Mouse (Mus musculus): ENCODE measurements at regions not wholly inside any gene's neighbourhood (a gene's known extent, or its start where the extent isn't known, plus 50 kb on each side); places are given as distances from the start of the nearest gene placed in this dataset.

GRCm38 (mm10) chr15:51105359-51106008 is 2779.2 kb upstream of the Gm7489 start:
- H3K36me3 ChIP-seq (ENCODE audit: control insufficient read depth, insufficient read depth, low read length), result no peaks in the 10 kb centered on the region
- H3K4me3 ChIP-seq (ENCODE audit: control insufficient read depth, insufficient read depth, low read length), result no peak overlapping the region
- no peaks in the 10 kb centered on the region for H3K4me1 ChIP-seq (replicated peaks; ENCODE audit: control insufficient read depth, insufficient read depth, low read length)
- H3K27me3 ChIP-seq (ENCODE audit: control insufficient read depth, insufficient read depth, low read length), result no peaks in the 10 kb centered on the region
- no peak for DNase-seq
- TF ChIP-seq CTCF (IDR thresholded peaks at IDR 0.05; ENCODE audit: borderline replicate concordance, control insufficient read depth, extremely low read depth, insufficient read depth, low read length, poor library complexity) (no peak), POLR2A (IDR thresholded peaks at IDR 0.05; ENCODE audit: control insufficient read depth, extremely low read depth, insufficient read depth, low read length, poor library complexity) (no peak)
- no peak overlapping the region for H3K27ac ChIP-seq (ENCODE audit: control insufficient read depth, insufficient read depth, low read length)
- WGBS, result 95% methylated on average over 17 of the region's 17 CpGs

GRCm38 (mm10) chr15:51110186-51110585 is 2774.5 kb upstream of the Gm7489 start:
- Histone ChIP-seq H3K27me3 (ENCODE audit: control insufficient read depth, insufficient read depth, low read length) (no peaks in the 10 kb centered on the region), H3K4me1 (replicated peaks; ENCODE audit: control insufficient read depth, insufficient read depth, low read length) (no peaks in the 10 kb centered on the region), H3K4me3 (ENCODE audit: control insufficient read depth, insufficient read depth, low read length) (no peak overlapping the region), H3K27ac (ENCODE audit: control insufficient read depth, insufficient read depth, low read length) (no peak overlapping the region), H3K36me3 (ENCODE audit: control insufficient read depth, insufficient read depth, low read length) (no peaks in the 10 kb centered on the region)
- DNase-seq, result no peak
- TF ChIP-seq POLR2A (IDR thresholded peaks at IDR 0.05; ENCODE audit: control insufficient read depth, extremely low read depth, insufficient read depth, low read length, poor library complexity), result no peak
- no peak for TF ChIP-seq CTCF (IDR thresholded peaks at IDR 0.05; ENCODE audit: borderline replicate concordance, control insufficient read depth, extremely low read depth, insufficient read depth, low read length, poor library complexity)
- 98% methylated on average over 3 of the region's 3 CpGs for WGBS

- no peak overlapping the region for H3K27ac ChIP-seq (ENCODE audit: control insufficient read depth, insufficient read depth, low read length)
- H3K4me1 ChIP-seq (replicated peaks; ENCODE audit: control insufficient read depth, insufficient read depth, low read length), result no peaks in the 10 kb centered on the region
- DNase-seq, result no peak
- 87% methylated on average over 2 of the region's 2 CpGs for WGBS
- H3K4me3 ChIP-seq (ENCODE audit: control insufficient read depth, insufficient read depth, low read length), result no peak overlapping the region
- no peaks in the 10 kb centered on the region for H3K27me3 ChIP-seq (ENCODE audit: control insufficient read depth, insufficient read depth, low read length)
- H3K36me3 ChIP-seq (ENCODE audit: control insufficient read depth, insufficient read depth, low read length), result no peaks in the 10 kb centered on the region
- TF ChIP-seq CTCF (IDR thresholded peaks at IDR 0.05; ENCODE audit: borderline replicate concordance, control insufficient read depth, extremely low read depth, insufficient read depth, low read length, poor library complexity), result no peak
- TF ChIP-seq POLR2A (IDR thresholded peaks at IDR 0.05; ENCODE audit: control insufficient read depth, extremely low read depth, insufficient read depth, low read length, poor library complexity), result no peak
Measured at GRCm38 (mm10) chr15:51125896-51126295, 2758.8 kb upstream of the Gm7489 start.

- WGBS, result 64% methylated on average over 4 of the region's 4 CpGs
- Histone ChIP-seq H3K4me3 (ENCODE audit: control insufficient read depth, insufficient read depth, low read length) (no peak overlapping the region), H3K4me1 (replicated peaks; ENCODE audit: control insufficient read depth, insufficient read depth, low read length) (no peaks in the 10 kb centered on the region), H3K27me3 (ENCODE audit: control insufficient read depth, insufficient read depth, low read length) (no peaks in the 10 kb centered on the region), H3K27ac (ENCODE audit: control insufficient read depth, insufficient read depth, low read length) (no peak overlapping the region), H3K36me3 (ENCODE audit: control insufficient read depth, insufficient read depth, low read length) (no peaks in the 10 kb centered on the region)
- DNase-seq, result no peak
- no peak for TF ChIP-seq POLR2A (IDR thresholded peaks at IDR 0.05; ENCODE audit: control insufficient read depth, extremely low read depth, insufficient read depth, low read length, poor library complexity)
- TF ChIP-seq CTCF (IDR thresholded peaks at IDR 0.05; ENCODE audit: borderline replicate concordance, control insufficient read depth, extremely low read depth, insufficient read depth, low read length, poor library complexity), result no peak
Measured at GRCm38 (mm10) chr15:51131017-51131416, 2753.7 kb upstream of the Gm7489 start.

GRCm38 (mm10) chr15:51136121-51136520 is 2748.6 kb upstream of the Gm7489 start:
- H3K27ac ChIP-seq (ENCODE audit: control insufficient read depth, insufficient read depth, low read length), result no peak overlapping the region
- 98% methylated on average over 1 of the region's 1 CpGs for WGBS
- TF ChIP-seq POLR2A (IDR thresholded peaks at IDR 0.05; ENCODE audit: control insufficient read depth, extremely low read depth, insufficient read depth, low read length, poor library complexity) (no peak), CTCF (IDR thresholded peaks at IDR 0.05; ENCODE audit: borderline replicate concordance, control insufficient read depth, extremely low read depth, insufficient read depth, low read length, poor library complexity) (no peak)
- DNase-seq, result no peak
- H3K36me3 ChIP-seq (ENCODE audit: control insufficient read depth, insufficient read depth, low read length), result no peaks in the 10 kb centered on the region
- H3K27me3 ChIP-seq (ENCODE audit: control insufficient read depth, insufficient read depth, low read length), result no peaks in the 10 kb centered on the region
- no peaks in the 10 kb centered on the region for H3K4me1 ChIP-seq (replicated peaks; ENCODE audit: control insufficient read depth, insufficient read depth, low read length)
- H3K4me3 ChIP-seq (ENCODE audit: control insufficient read depth, insufficient read depth, low read length), result no peak overlapping the region

- H3K4me3 ChIP-seq (ENCODE audit: control insufficient read depth, insufficient read depth, low read length), result no peak overlapping the region
- no peak for DNase-seq
- WGBS, result 93% methylated on average over 4 of the region's 4 CpGs
Measured at GRCm38 (mm10) chr15:51139507-51139906, 2745.2 kb upstream of the Gm7489 start.

More at GRCm38 (mm10) chr15:51139507-51139906, 2745.2 kb upstream of the Gm7489 start:
- no peaks in the 10 kb centered on the region for H3K36me3 ChIP-seq (ENCODE audit: control insufficient read depth, insufficient read depth, low read length)
- H3K27me3 ChIP-seq (ENCODE audit: control insufficient read depth, insufficient read depth, low read length), result no peaks in the 10 kb centered on the region
- no peaks in the 10 kb centered on the region for H3K4me1 ChIP-seq (replicated peaks; ENCODE audit: control insufficient read depth, insufficient read depth, low read length)
- TF ChIP-seq POLR2A (IDR thresholded peaks at IDR 0.05; ENCODE audit: control insufficient read depth, extremely low read depth, insufficient read depth, low read length, poor library complexity), result no peak
- no peak for TF ChIP-seq CTCF (IDR thresholded peaks at IDR 0.05; ENCODE audit: borderline replicate concordance, control insufficient read depth, extremely low read depth, insufficient read depth, low read length, poor library complexity)
- no peak overlapping the region for H3K27ac ChIP-seq (ENCODE audit: control insufficient read depth, insufficient read depth, low read length)

All from thymus, adult 2 months (tissue).